Mouse (Mus musculus) forebrain, embryonic 10.5 days (tissue): ENCODE measurements around the gene Alox5ap. TPM values are rescaled to one million over a fixed set of nuclear protein-coding genes. Genes with fewer than 3 reads are reported as not detected.

Experiments
- DNase-seq: peaks from one replicate; pipeline ENCODE4 v3.0.0-alpha.2; 2017; ENCODE audit warnings: low spot score; ENCODE audit errors: extremely low spot score
- H3K27ac ChIP-seq: fragments of 300-500 bp; sonication (generic); 2 replicates; pipeline ENCODE4 v1.5.1; 2016; ENCODE audit warnings: mild to moderate bottlenecking
- H3K27me3 ChIP-seq: fragments of 300-500 bp; sonication (generic); 2 replicates; pipeline ENCODE4 v1.6.1; 2016; ENCODE audit warnings: mild to moderate bottlenecking; ENCODE audit not compliant: poor library complexity, severe bottlenecking
- H3K36me3 ChIP-seq: fragments of 300-500 bp; sonication (generic); replicated peaks from 2 replicates; pipeline ENCODE4 v1.6.1; 2016; ENCODE audit warnings: mild to moderate bottlenecking, moderate library complexity
- H3K4me1 ChIP-seq: fragments of 300-500 bp; sonication (generic); 2 replicates; pipeline ENCODE4 v1.6.1; 2016
- H3K4me3 ChIP-seq: fragments of 300-500 bp; sonication (generic); 2 replicates; pipeline ENCODE4 v1.5.1; 2016; ENCODE audit warnings: mild to moderate bottlenecking, moderate library complexity
- H3K9me3 ChIP-seq: fragments of 300-500 bp; sonication (generic); 2 replicates; pipeline ENCODE4 v1.6.1; 2016; ENCODE audit warnings: mild to moderate bottlenecking, moderate library complexity
- WGBS: fragments of 180-500 bp; shearing (Covaris S2); methylation state at CpG from one replicate; pipeline ENCODE4 v1.1.7; 2016; 5-methylcytosine and 5-hydroxymethylcytosine counted together
- polyA plus RNA-seq: library from polyadenylated mRNA; unstranded; fragments of >200 nt; fragmentation: Nextera tagmentation; extraction: Ambion mirVana; gene quantifications from 2 replicates; pipeline ENCODE4 v1.2.1, GENCODE M21; 2016

Gene Alox5ap
- polyA plus RNA-seq, 1 experiment from 2014 or later, result 3.9 TPM

DNA sequence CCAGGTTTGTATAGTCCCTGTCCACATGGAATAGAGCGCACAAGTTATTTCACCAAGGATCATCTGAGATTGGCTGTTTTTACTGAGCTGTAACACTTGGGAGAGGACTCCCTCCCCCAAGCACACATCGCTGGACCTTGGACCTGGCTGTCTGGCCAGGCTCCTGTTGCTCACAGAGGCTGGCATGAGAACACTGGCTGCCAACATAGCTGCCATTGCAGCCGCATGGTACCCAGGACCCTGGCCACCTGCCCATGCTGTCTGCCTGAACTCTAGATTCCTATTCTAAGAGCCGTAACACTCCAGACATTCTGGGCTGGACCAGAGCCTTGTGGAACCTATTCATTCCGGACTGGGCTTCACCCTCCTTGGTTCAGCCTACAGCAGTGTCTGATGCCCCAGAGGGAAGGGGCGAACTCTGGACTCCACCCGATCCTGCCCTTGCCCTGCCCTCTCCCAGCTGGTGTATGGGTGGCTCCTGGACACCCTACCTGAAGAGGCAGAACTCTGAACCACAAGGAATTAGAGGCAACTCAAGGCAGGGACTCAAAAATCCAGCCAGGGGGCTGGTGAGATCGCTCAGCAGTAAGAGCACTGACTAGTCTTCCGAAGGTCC, 58.5 kb downstream of the Alox5ap start:
- Histone ChIP-seq H3K4me3 (no peak overlapping the region), H3K27ac (peak overlapping the region; percentile 84), H3K36me3 (no peaks in the 10 kb centered on the region), H3K9me3 (no peaks in the 10 kb centered on the region), H3K27me3 (0 out of 2 replicates have a peak, but pooled peaks cover 5% of the 10 kb centered on the region), H3K4me1 (peaks cover 65% of the 10 kb centered on the region)
- 89% methylated on average over 9 of the region's 9 CpGs for WGBS
- DNase-seq, result no peak

DNA sequence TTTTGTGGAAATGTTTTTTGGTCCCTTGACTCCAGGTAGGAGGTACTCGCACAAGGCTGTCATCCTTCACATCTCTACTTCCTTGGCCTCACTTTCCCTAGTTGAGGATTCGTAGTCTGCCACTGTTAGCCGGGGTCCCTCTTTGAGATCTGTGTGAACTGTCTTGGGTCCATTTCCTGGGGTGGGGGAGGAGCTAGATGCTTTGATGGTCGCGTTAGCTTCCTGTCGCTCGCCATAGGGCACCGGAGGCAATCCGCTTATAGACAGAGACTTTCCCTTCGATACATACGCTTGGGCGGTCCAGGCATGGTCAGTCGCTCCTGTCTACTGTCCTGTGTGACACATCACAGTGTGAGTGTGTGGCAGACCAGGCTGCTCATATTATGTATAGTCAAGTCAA, 60.2 kb downstream of the Alox5ap start:
- H3K27ac ChIP-seq, result no peak overlapping the region
- no peak for DNase-seq

DNA sequence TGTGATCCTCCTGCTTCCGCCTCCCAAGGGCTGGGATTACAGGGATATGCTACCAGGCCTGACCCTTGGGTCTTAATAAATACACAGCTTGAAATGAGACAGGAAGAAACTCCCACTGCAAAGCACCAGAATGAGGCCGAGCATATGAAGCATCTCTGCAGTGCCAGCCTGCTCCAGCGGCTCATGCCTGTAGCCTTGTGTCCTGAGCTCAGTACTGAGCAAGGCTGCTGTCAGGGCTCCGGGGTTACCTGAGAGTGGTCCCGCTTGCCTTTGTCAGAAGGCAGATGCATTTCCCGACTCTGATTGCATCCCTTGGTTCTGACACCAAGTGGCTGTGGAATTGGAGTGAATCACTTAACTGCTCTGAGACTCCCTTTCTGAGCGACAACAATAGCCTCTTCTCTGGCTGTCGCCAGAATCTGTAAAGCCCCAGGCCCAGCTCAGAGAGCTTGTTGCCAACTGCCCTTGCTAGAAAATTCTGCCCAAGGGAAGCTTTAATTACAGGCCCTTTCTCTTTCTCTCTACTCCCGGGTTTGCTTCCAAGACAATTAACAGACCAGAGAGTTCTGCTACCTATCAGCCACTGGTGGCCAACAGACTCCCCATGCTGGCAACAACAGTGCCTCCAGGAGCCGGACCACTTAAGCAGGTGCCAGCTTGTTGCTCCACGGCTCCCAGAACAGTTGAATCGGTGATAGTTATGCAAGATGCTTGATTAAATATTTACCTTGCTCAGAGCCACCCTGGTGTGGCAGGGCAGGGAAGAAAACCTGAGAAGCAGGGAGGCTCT, 64.7 kb downstream of the Alox5ap start:
- WGBS, result 50% methylated on average over 12 of the region's 12 CpGs
- no peaks in the 10 kb centered on the region for H3K9me3 ChIP-seq
- peaks cover 59% of the 10 kb centered on the region for H3K4me1 ChIP-seq
- no peaks in the 10 kb centered on the region for H3K36me3 ChIP-seq
- no peak for DNase-seq
- H3K4me3 ChIP-seq, result no peak overlapping the region
- no peaks in the 10 kb centered on the region for H3K27me3 ChIP-seq
- H3K27ac ChIP-seq, result peak overlapping the region; percentile 59

More for the DNA sequence above, 60.2 kb downstream of the Alox5ap start:
- Histone ChIP-seq H3K36me3 (no peaks in the 10 kb centered on the region), H3K27me3 (no peaks in the 10 kb centered on the region), H3K4me1 (peaks cover 74% of the 10 kb centered on the region), H3K9me3 (no peaks in the 10 kb centered on the region), H3K4me3 (no peak overlapping the region)
- WGBS, result 87% methylated on average over 13 of the region's 13 CpGs

- H3K4me1 ChIP-seq, result peaks cover 48% of the 10 kb centered on the region
Observed at GRCm38 (mm10) chr5:149330601-149331000, 66.0 kb downstream of the Alox5ap start.

GRCm38 (mm10) chr5:149331407-149332143, 67.0 kb downstream of the Alox5ap start:
- peak; percentile 20 for DNase-seq

More at GRCm38 (mm10) chr5:149330601-149331000, 66.0 kb downstream of the Alox5ap start:
- 51% methylated on average over 1 of the region's 1 CpGs for WGBS
- no peaks in the 10 kb centered on the region for H3K36me3 ChIP-seq
- peak overlapping the region; percentile 82 for H3K27ac ChIP-seq
- H3K9me3 ChIP-seq, result no peaks in the 10 kb centered on the region
- DNase-seq, result no peak
- H3K27me3 ChIP-seq, result no peaks in the 10 kb centered on the region
- H3K4me3 ChIP-seq, result no peak overlapping the region

GRCm38 (mm10) chr5:149332787-149333186, 68.2 kb downstream of the Alox5ap start:
- no peaks in the 10 kb centered on the region for H3K9me3 ChIP-seq
- 93% methylated on average over 4 of the region's 4 CpGs for WGBS
- H3K27me3 ChIP-seq, result 0 out of 2 replicates have a peak, but pooled peaks cover 11% of the 10 kb centered on the region
- H3K36me3 ChIP-seq, result no peaks in the 10 kb centered on the region
- DNase-seq, result no peak
- no peak overlapping the region for H3K4me3 ChIP-seq
- peaks cover 63% of the 10 kb centered on the region for H3K4me1 ChIP-seq
- peak overlapping the region; percentile 82; the same call in 1 of the 2 replicates for H3K27ac ChIP-seq

More at GRCm38 (mm10) chr5:149331407-149332143, 67.0 kb downstream of the Alox5ap start:
- Histone ChIP-seq H3K27me3 (0 out of 2 replicates have a peak, but pooled peaks cover 5% of the 10 kb centered on the region), H3K4me1 (peaks cover 57% of the 10 kb centered on the region), H3K4me3 (no peak overlapping the region), H3K27ac (peak overlapping the region; percentile 82), H3K36me3 (no peaks in the 10 kb centered on the region), H3K9me3 (no peaks in the 10 kb centered on the region)
- WGBS, result 48% methylated on average over 10 of the region's 10 CpGs

GRCm38 (mm10) chr5:149333941-149334698, 69.6 kb downstream of the Alox5ap start:
- no peak overlapping the region for H3K27ac ChIP-seq
- H3K4me3 ChIP-seq, result no peak overlapping the region
- no peak for DNase-seq
- 0 out of 2 replicates have a peak, but pooled peaks cover 11% of the 10 kb centered on the region for H3K27me3 ChIP-seq
- 90% methylated on average over 8 of the region's 8 CpGs for WGBS
- no peaks in the 10 kb centered on the region for H3K9me3 ChIP-seq
- peaks cover 62% of the 10 kb centered on the region for H3K4me1 ChIP-seq
- H3K36me3 ChIP-seq, result no peaks in the 10 kb centered on the region

DNA sequence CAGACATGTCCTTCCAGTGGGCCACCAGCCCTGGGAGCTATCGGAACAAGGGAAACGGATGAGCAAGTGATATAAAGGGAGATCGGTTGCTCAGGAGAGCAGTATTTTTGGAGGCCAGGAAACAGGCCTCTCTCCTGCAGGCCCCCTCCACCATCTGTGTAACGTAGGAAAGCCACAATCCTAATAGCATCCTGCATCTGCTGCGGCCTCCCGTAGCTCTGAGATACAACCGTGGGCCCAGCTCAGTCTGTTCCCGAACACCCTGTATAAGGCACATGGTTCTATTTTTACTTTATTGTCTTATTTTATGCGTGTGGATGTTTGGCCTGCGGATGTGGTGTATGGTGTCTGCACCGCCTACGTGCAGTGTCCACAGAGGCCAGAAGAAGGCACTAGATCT, 70.4 kb downstream of the Alox5ap start:
- Histone ChIP-seq H3K9me3 (no peaks in the 10 kb centered on the region), H3K27me3 (0 out of 2 replicates have a peak, but pooled peaks cover 11% of the 10 kb centered on the region), H3K4me1 (peaks cover 58% of the 10 kb centered on the region), H3K36me3 (no peaks in the 10 kb centered on the region), H3K27ac (peak overlapping the region; percentile 25; the same call in 1 of the 2 replicates), H3K4me3 (no peak overlapping the region)
- no peak for DNase-seq
- 95% methylated on average over 12 of the region's 12 CpGs for WGBS

DNA sequence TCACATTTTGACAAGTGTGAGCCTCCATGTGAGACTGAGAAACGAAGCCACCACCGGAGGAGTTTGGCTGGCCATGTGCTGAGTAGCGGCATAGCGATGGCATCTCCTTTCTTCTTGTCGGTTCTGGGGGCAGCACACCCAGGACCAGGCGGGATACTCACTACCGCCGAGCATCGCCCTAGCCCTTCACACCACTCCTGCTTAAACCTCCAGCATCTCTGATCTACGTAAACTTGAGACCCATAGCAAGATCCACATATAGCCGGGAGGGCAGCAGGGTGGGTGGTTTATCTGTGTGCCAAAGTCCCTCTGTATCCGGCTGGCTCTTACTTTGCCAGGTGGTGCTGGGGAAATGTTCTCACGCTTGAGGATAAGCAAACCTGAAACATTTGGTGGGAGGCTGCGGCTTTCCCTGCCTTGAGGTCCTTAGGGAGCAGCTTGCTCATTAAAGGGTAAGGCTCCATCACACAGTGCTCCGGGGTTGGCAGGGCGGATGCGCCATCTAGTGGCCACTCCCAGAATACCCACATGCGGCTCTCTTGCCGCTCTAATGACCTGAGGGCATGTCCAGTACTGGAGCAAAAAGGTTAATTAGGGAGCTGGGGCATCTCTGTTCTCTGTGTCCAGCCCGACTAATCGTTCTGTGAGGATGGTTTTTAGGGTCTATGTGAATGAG, 71.1 kb downstream of the Alox5ap start:
- Histone ChIP-seq H3K4me3 (no peak overlapping the region), H3K9me3 (no peaks in the 10 kb centered on the region), H3K36me3 (no peaks in the 10 kb centered on the region), H3K27me3 (0 out of 2 replicates have a peak, but pooled peaks cover 11% of the 10 kb centered on the region), H3K27ac (peak overlapping the region; percentile 45), H3K4me1 (peaks cover 55% of the 10 kb centered on the region)
- WGBS, result 47% methylated on average over 21 of the region's 21 CpGs
- DNase-seq, result peak; percentile 90

DNA sequence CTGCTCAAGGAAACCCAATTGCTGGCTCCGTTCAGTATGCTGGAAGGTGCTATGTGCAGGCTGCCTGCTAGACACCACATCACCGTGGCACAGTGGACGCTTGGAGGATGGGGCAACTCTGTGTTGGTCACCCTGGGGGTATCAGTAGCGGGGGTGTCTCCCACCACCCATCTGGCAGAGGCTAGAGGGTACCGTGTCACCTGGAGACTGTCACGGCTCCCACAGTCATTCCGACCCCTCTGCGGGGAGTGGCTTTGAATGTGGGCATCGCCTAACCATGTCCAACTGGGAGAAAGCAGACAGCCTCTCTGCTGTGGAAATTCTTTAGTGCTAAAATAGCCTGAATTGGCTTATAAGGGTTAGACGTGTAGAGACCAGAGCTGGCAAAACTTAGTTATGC, 72.6 kb downstream of the Alox5ap start:
- Histone ChIP-seq H3K9me3 (no peaks in the 10 kb centered on the region), H3K4me3 (no peak overlapping the region), H3K27me3 (0 out of 2 replicates have a peak, but pooled peaks cover 11% of the 10 kb centered on the region), H3K4me1 (peaks cover 48% of the 10 kb centered on the region), H3K36me3 (no peaks in the 10 kb centered on the region), H3K27ac (no peak overlapping the region; the same call in 1 of the 2 replicates)
- no peak for DNase-seq
- WGBS, result 87% methylated on average over 10 of the region's 10 CpGs
